Mouse (Mus musculus) embryo, embryonic 11 days (tissue): ENCODE results near the gene Fam19a5.

Experiments used
- DNase-seq: peaks from one replicate; pipeline ENCODE4 v3.0.0-alpha.2; 2015

The Fam19a5 gene

GRCm38 (mm10) chr15:87543599-87544338, at the start of gene Fam19a5:
Gene Fam19a5 (plus strand): TSS chr15:87544299.
- DNase-seq: peak; percentile 91

- no peak for DNase-seq
Observed at GRCm38 (mm10) chr15:87501737-87502136, 42.4 kb upstream of the Fam19a5 start.

GRCm38 (mm10) chr15:87507349-87507748, 36.8 kb upstream of the Fam19a5 start:
- no peak for DNase-seq

GRCm38 (mm10) chr15:87510886-87511285, 33.2 kb upstream of the Fam19a5 start:
- DNase-seq: no peak

GRCm38 (mm10) chr15:87518161-87518560, 25.9 kb upstream of the Fam19a5 start:
- DNase-seq: no peak

GRCm38 (mm10) chr15:87529271-87529670, 14.8 kb upstream of the Fam19a5 start:
- no peak for DNase-seq

GRCm38 (mm10) chr15:87541656-87542055, 2.4 kb upstream of the Fam19a5 start:
- no peak for DNase-seq

- peak; percentile 84 for DNase-seq
Observed at GRCm38 (mm10) chr15:87544401-87545129, 466 bp downstream of the Fam19a5 start.

GRCm38 (mm10) chr15:87545130-87545642, 1.1 kb downstream of the Fam19a5 start:
- no peak for DNase-seq

- no peak for DNase-seq
Observed at GRCm38 (mm10) chr15:87545731-87546360, 1.7 kb downstream of the Fam19a5 start.

- DNase-seq: peak; percentile 84
Observed at GRCm38 (mm10) chr15:87547022-87547421, 2.9 kb downstream of the Fam19a5 start.

GRCm38 (mm10) chr15:87549724-87550123, 5.6 kb downstream of the Fam19a5 start:
- no peak for DNase-seq

GRCm38 (mm10) chr15:87550756-87551155, 6.7 kb downstream of the Fam19a5 start:
- DNase-seq: no peak

GRCm38 (mm10) chr15:87551556-87551955, 7.5 kb downstream of the Fam19a5 start:
- DNase-seq: no peak

GRCm38 (mm10) chr15:87555811-87556210, 11.7 kb downstream of the Fam19a5 start:
- no peak for DNase-seq

- no peak for DNase-seq
Observed at GRCm38 (mm10) chr15:87564331-87564730, 20.2 kb downstream of the Fam19a5 start.

- DNase-seq: no peak
Observed at GRCm38 (mm10) chr15:87566040-87566929, 22.2 kb downstream of the Fam19a5 start.

GRCm38 (mm10) chr15:87570182-87570581, 26.1 kb downstream of the Fam19a5 start:
- DNase-seq: no peak

GRCm38 (mm10) chr15:87579861-87580260, 35.8 kb downstream of the Fam19a5 start:
- DNase-seq: no peak

- DNase-seq: no peak
Observed at GRCm38 (mm10) chr15:87583921-87584621, 40.0 kb downstream of the Fam19a5 start.

GRCm38 (mm10) chr15:87590975-87591374, 46.9 kb downstream of the Fam19a5 start:
- DNase-seq: no peak

GRCm38 (mm10) chr15:87596731-87597130, 52.6 kb downstream of the Fam19a5 start:
- no peak for DNase-seq
